Mouse (Mus musculus): ENCODE measurements around the gene Gbp2.

DNA sequence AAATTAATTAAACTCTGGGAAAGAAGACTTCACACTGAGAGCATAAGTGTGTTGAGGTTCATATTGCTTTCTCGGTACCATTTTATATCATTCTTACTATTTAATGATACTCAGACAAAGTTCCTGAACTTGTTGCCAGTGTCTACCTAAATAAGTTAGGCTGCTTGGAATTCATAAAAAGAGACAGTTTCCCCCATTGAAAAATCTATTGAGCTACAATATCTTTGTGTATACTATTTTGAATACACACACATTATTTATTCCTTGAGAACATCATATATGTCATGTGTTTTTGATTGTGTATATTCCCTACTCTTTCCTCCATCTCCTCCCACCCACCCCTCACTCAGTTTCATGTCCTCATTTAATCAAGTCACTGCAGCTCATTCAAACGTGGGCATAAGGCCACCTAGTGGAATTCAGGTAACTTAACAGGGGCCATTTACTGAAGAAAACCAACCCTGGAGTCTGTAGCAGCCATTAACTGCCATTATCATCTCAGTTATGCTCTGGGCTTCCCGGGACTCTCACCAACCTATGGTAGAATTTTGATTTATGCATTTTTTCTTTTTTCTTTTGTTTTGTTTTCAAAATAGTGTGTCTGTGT is 657 bp downstream of the Gbp2 start:
- TF ChIP-seq CTCF (IDR thresholded peaks at IDR 0.05; ENCODE audit: low read depth) (peak; percentile 55), EP300 (IDR thresholded peaks at IDR 0.05; ENCODE audit: low read depth) (no peak)

Data from heart, postnatal 0 days (tissue).